Mouse (Mus musculus) left cerebral cortex, adult 18-20 months (tissue): ENCODE data around the gene Camkk1. TPM values are rescaled to one million over a fixed set of nuclear protein-coding genes. Genes with fewer than 3 reads are reported as not detected.

Experiments used
- total RNA-seq, 2 experiments: library from RNA; stranded (reverse); gene quantifications; 2 replicates each; pipeline ENCODE4 v1.2.3; 2021

The Camkk1 gene
- total RNA-seq, 2 experiments from 2014 or later, result 108 to 123 TPM

Other genes with a start within 250 kb of the Camkk1 start
- gene Cyb5d2, start 222.9 kb upstream of the Camkk1 start, total RNA-seq, result 10 to 100 TPM; 17.0 to 18.3 TPM
- 10 to 100 TPM; 37.3 to 43.8 TPM for gene Zzef1, start 222.8 kb upstream of the Camkk1 start, total RNA-seq
- gene Atp2a3, start 57.8 kb upstream of the Camkk1 start, total RNA-seq, result 1 to 10 TPM; 6.6 to 8.5 TPM
- under 1 TPM; 0.26 to 0.47 TPM for gene P2rx1, start 19.9 kb upstream of the Camkk1 start, total RNA-seq
- 1 to 10 TPM; 9.1 to 9.8 TPM for gene Ncbp3, start 28.8 kb downstream of the Camkk1 start, total RNA-seq
- under 1 TPM in 1 of 2 experiments, not detected in 1; 0.12 TPM for gene Itgae, start 71.6 kb downstream of the Camkk1 start, total RNA-seq
- under 1 TPM; 0.12 TPM for gene Haspin, start 119.3 kb downstream of the Camkk1 start, total RNA-seq
- gene P2rx5, start 141.4 kb downstream of the Camkk1 start, total RNA-seq, result under 1 TPM; 0.35 to 0.54 TPM
- 10 to 100 TPM; 48.0 to 53.3 TPM for gene Emc6, start 158.0 kb downstream of the Camkk1 start, total RNA-seq
- gene Tax1bp3, start 158.1 kb downstream of the Camkk1 start, total RNA-seq, result 10 to 100 TPM in 1 of 2 experiments, 1 to 10 TPM in 1; 9.2 to 10.6 TPM
- gene Ctns, start 180.0 kb downstream of the Camkk1 start, total RNA-seq, result 10 to 100 TPM; 18.6 to 20.8 TPM
- 1 to 10 TPM; 2.8 to 2.9 TPM for gene Shpk, start 180.5 kb downstream of the Camkk1 start, total RNA-seq
- under 1 TPM in 1 of 2 experiments, not detected in 1; 0.21 TPM for gene Trpv1, start 215.3 kb downstream of the Camkk1 start, total RNA-seq
- under 1 TPM; 0.30 to 0.44 TPM for gene Trpv3, start 248.4 kb downstream of the Camkk1 start, total RNA-seq